Mouse (Mus musculus) testis, adult 2 months (tissue): Measurements from ENCODE around the gene Sema6b.

Source experiments
- CTCF ChIP-seq: fragments of 200-500 bp; IDR thresholded peaks from 2 replicates; pipeline ENCODE4 v1.5.1; 2012; ENCODE audit warnings: low read depth, mild to moderate bottlenecking, inconsistent platforms, low read length, moderate library complexity; ENCODE audit not compliant: control insufficient read depth, insufficient read depth, insufficient replicate concordance
- POLR2A ChIP-seq: fragments of 200-500 bp; IDR thresholded peaks from 2 replicates; pipeline ENCODE4 v1.6.1; 2012; ENCODE audit warnings: low read depth, mild to moderate bottlenecking, inconsistent platforms, low read length, moderate library complexity; ENCODE audit not compliant: control insufficient read depth

DNA sequence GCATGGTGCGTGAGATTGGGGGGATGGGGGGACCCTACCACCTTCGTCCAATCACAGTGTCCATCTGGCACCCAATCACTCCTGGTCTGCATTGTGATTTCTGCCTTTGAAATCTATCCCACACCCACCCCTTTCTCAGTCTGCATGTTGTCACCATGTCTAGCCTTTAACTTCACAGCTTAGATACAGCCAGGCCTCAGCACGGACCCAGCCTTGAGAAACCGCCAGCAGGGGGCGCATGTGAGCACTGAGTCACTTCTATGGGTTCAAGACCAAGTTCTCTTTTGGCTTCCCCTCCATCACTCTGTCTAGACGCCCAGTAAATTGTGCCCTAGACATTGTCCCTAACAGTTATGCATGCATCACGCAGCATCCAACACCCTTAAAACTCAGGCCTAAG, 8.3 kb downstream of the Sema6b start:
- TF ChIP-seq POLR2A (no peak), CTCF (peak; percentile 78)
